Mouse (Mus musculus): ENCODE data around the gene Rad17. TPM values are rescaled to one million over a fixed set of nuclear protein-coding genes. Genes with fewer than 3 reads are reported as not detected.
A peak's percentile ranks its signal among the peaks of the same experiment; 100 is the strongest.

The Rad17 gene
- 10 to 100 TPM; 23.8 to 25.8 TPM for polyA plus RNA-seq (2017; shearing (Covaris generic))

GRCm38 (mm10) chr13:100650550-100651438 is at the start of gene Rad17, which contains the start of gene Ak6:
Gene Rad17, minus strand, starts transcription at chr13:100651051.
Gene Ak6, plus strand, starts transcription at chr13:100650979.
- peak; percentile 85 for ATAC-seq

GRCm38 (mm10) chr13:100698866-100699265 is 48.0 kb upstream of the Rad17 start:
- no peak for ATAC-seq

GRCm38 (mm10) chr13:100697541-100697940 is 46.7 kb upstream of the Rad17 start:
- ATAC-seq = no peak

- no peak for ATAC-seq
Measured at GRCm38 (mm10) chr13:100687513-100687912, 36.7 kb upstream of the Rad17 start.

- peak; percentile 56 for ATAC-seq
Measured at GRCm38 (mm10) chr13:100684355-100684754, 33.5 kb upstream of the Rad17 start.

- no peak for ATAC-seq
Measured at GRCm38 (mm10) chr13:100682837-100683236, 32.0 kb upstream of the Rad17 start.

GRCm38 (mm10) chr13:100681615-100682014 is 30.8 kb upstream of the Rad17 start:
- ATAC-seq = no peak

GRCm38 (mm10) chr13:100675936-100676635 is 25.2 kb upstream of the Rad17 start:
- no peak for ATAC-seq

- peak; percentile 48 for ATAC-seq
Measured at GRCm38 (mm10) chr13:100670181-100670741, 19.4 kb upstream of the Rad17 start.

- ATAC-seq = peak; percentile 76
Measured at GRCm38 (mm10) chr13:100669291-100670022, 18.6 kb upstream of the Rad17 start, which contains the start of gene Ccdc125. Gene Ccdc125, plus strand, starts transcription at chr13:100669717.

GRCm38 (mm10) chr13:100659864-100660456 is 9.1 kb upstream of the Rad17 start:
- peak; percentile 88 for ATAC-seq

- ATAC-seq = no peak
Measured at GRCm38 (mm10) chr13:100658091-100658490, 7.2 kb upstream of the Rad17 start.

- no peak for ATAC-seq
Measured at GRCm38 (mm10) chr13:100651439-100652186, 762 bp upstream of the Rad17 start, which contains the start of gene Taf9. Gene Taf9, plus strand, starts transcription at chr13:100651579.

GRCm38 (mm10) chr13:100648223-100648622 is 2.6 kb downstream of the Rad17 start:
- ATAC-seq = no peak

- ATAC-seq = no peak
Measured at GRCm38 (mm10) chr13:100642471-100643209, 8.2 kb downstream of the Rad17 start.

GRCm38 (mm10) chr13:100634106-100634691 is 16.7 kb downstream of the Rad17 start:
- no peak for ATAC-seq

- no peak for ATAC-seq
Measured at GRCm38 (mm10) chr13:100622241-100622640, 28.6 kb downstream of the Rad17 start.

GRCm38 (mm10) chr13:100617583-100617982 is 33.3 kb downstream of the Rad17 start:
- ATAC-seq = no peak

- ATAC-seq = peak; percentile 81
Measured at GRCm38 (mm10) chr13:100616181-100617087, 34.4 kb downstream of the Rad17 start, which contains the start of gene Marveld2. Gene Marveld2, minus strand, starts transcription at chr13:100616971.

Data from CD4-positive, CD25-positive, alpha-beta regulatory T cell, adult 4 months (primary cell).